Mouse (Mus musculus) neutrophil, adult 5-6 weeks (primary cell): Measurements from ENCODE around the gene Serinc2. TPM values are rescaled to one million over a fixed set of nuclear protein-coding genes. Genes with fewer than 3 reads are reported as not detected.

Experiments used
- ATAC-seq: fragments of 151-379, 151-347 bp; 2 replicates; pipeline ENCODE4 v1.8.0; 2017; ENCODE audit warnings: mild to moderate bottlenecking, moderate TSS enrichment; ENCODE audit not compliant: insufficient number of reproducible peaks, poor library complexity, low FRiP score, severe bottlenecking; ENCODE audit errors: extremely low read depth
- total RNA-seq: library from RNA; stranded (forward); fragments of 200-1000 nt; gene quantifications from 2 replicates; pipeline ENCODE4 v1.2.3, GENCODE M21; 2017

The Serinc2 gene
- total RNA-seq, 1 experiment from 2014 or later, result not detected

DNA sequence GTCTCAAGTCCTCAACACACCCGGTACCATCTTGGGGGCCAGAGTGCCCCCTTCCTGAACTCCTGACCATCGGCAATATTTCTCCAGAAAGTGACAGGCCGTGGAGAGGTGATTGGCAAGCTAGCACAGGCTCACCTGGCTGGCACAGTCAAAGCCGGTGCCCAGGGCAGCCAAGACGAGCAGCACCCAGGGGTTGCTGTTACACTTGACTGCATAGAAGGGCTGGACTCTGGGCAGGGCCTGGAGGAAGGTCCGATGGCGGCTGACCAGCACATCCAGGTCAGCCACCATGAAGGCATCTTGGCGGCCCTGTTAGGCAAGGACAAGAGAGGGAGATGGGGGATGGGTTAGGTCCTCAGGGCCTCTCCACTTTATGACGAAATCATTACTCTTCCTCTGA lies 58.8 kb downstream of the Serinc2 start:
- ATAC-seq, result no peak

DNA sequence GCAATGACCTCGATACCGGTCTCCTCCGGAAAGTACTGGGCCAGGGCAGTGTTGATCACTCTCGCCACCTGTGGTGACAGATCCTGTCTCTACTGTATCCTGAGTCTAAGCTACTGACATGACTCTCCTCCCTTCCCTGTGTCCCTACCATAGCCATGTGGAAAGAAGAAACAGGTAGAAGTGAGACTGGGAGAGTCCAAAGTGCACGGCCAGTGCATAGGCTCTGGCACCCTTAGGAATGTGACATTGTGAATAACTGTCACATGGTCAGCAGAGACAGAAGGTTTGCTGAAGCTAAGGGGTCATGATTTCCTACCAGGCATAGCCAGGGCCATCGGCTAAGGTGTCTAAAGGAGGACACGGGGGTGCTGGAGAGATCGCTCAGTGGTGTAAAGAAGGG lies 63.6 kb downstream of the Serinc2 start:
- ATAC-seq, result no peak

DNA sequence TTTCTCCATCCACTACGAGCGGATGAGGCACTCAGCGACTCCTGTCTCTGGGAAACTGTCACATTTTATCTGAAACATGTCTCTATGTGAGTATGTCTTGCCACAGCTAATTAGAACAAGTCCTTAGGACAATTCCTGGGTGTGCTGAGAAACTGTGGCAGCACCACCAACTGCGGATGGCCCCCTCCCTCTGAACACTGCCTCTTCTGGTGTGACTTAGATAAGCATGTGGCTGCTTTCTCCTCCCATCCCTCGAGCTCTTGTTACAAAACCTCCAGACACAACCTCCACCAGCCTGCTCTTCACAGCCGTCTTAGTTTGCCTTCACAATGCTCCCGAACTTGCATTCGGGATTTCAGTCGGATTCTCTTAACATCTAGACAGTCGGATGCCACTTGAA lies 65.1 kb downstream of the Serinc2 start:
- no peak for ATAC-seq

DNA sequence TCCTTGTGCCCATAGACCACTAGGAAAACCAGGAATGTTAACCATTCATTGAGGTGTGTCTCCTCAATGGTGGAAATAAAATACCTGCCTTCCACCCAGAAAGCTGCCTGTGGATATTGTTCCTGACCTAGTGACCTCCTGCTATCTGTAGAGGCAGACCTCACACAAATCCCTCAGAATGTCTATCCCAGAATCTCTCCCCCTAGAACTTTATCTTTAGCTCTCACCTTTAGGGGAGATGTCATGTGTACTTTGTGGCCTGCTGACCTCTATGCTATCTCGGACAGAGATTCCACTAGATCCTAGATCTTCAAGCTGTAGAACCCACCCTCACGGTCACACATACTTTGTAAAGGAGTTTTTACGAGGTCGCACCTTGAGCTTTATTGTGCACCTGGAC lies 65.8 kb downstream of the Serinc2 start:
- no peak for ATAC-seq

DNA sequence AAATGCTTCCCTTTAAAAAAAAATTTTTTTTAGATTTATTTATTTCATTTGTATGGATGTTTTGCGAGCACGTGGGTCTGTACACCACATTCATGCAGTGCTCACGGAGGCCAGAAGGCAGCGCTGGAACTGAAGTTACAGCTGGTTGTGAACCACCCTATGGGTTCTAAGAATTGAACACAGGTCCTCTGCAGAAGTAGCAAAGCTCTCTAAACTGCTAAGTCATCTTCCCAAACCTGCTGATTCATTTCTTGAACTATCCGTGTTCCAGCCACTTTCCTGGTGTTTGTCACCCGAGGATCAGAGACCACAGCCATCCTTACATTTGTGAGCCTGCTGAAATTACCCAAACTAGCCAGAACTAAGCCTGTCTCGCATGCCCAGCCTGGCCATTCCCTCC lies 66.6 kb downstream of the Serinc2 start:
- ATAC-seq, result no peak

DNA sequence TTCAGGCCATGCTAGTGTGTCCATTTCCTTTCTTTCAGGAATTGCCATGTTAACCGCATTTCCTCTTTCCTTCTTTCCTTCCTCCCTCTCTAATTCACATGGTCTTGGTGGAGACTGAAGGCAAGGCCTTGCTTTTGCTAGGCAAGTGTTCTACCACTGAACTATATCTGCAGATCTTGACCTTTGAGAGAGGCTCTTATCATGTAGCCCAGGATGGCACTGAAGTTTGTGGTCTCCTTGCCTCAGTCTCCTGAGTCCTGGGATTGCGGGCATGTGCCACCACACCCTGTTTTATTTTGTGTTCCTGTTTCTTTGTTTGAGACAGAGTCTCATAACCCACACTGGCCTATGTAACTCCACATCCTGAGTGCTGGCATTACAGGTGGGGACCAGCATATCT lies 67.1 kb downstream of the Serinc2 start:
- no peak for ATAC-seq

Other genes with a start within 250 kb of the Serinc2 start
- gene Col16a1, start 231.4 kb downstream of the Serinc2 start, total RNA-seq, result not detected in 2 replicates
- gene Pef1, start 176.6 kb downstream of the Serinc2 start, total RNA-seq, result 21.9 and 22.7 TPM in 2 replicates
- gene Hcrtr1, start 139.8 kb downstream of the Serinc2 start, total RNA-seq, result not detected in 2 replicates
- 1.2 and 2.5 TPM in 2 replicates for gene Tinagl1, start 104.1 kb downstream of the Serinc2 start, total RNA-seq
- not detected in 2 replicates for gene Gm853, start 56.8 kb downstream of the Serinc2 start, total RNA-seq
- gene Fabp3, start 29.4 kb upstream of the Serinc2 start, total RNA-seq, result not detected in 2 replicates
- gene Gm10570, start 29.5 kb upstream of the Serinc2 start, total RNA-seq, result not detected in 2 replicates
- 50.0 and 67.0 TPM in 2 replicates for gene Zcchc17, start 80.7 kb upstream of the Serinc2 start, total RNA-seq
- 37.9 and 45.6 TPM in 2 replicates for gene Snrnp40, start 80.9 kb upstream of the Serinc2 start, total RNA-seq